Mouse (Mus musculus): ENCODE data around the gene Atp5h. TPM values are rescaled to one million over a fixed set of nuclear protein-coding genes. Genes with fewer than 3 reads are reported as not detected.

Gene Atp5h
- polyA plus RNA-seq, 1 experiment = 521 TPM

DNA sequence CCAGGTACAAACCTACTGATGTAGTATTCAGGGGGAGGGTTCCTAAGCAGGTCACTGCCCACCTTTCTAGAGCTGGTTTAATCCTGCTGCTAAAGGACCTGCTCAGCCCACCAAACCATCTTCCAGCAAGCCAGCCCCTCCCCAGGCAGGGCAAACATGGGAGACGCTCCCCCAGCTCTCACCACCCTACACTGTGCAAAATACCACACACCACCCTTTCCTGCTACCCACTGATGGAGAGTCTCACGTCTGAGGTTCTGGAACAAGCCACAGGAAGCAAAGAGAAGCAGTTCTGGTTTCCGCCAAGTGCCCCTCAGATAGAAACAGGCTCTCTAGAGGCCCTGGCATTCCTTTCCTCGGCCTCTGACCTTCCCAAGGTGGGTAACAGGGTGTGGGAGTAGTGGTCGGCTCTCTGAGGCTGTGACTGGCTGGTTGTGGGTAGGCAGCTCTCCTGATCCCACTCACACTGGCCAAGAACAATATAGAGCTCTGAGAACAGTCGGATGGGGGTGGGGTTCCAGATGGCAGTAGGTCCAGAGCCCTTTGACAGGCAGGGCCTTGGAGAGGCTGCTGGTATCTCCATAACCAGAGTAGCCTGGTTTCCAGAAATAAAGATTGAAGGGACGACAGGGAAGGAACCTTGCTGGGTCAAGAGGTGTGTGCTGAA is 53.6 kb downstream of the Atp5h start:
- 8% methylated on average over 7 of the region's 7 CpGs for WGBS
- no peak for TF ChIP-seq CTCF (IDR thresholded peaks at IDR 0.05; ENCODE audit: control insufficient read depth, insufficient read depth, low read length)
- no peak for TF ChIP-seq POLR2A (IDR thresholded peaks at IDR 0.05; ENCODE audit: borderline replicate concordance, control insufficient read depth, low read depth, low read length)
- H3K4me3 ChIP-seq (replicated peaks; ENCODE audit: control insufficient read depth, low read depth, low read length) = no peak overlapping the region
- H3K4me1 ChIP-seq (ENCODE audit: control insufficient read depth, insufficient read depth, low read length) = no peaks in the 10 kb centered on the region; the same call in 1 of the 2 replicates
- H3K27ac ChIP-seq (ENCODE audit: control insufficient read depth, insufficient read depth, low read depth, low read length, poor library complexity) = no peak overlapping the region

Other genes with a start within 250 kb of the Atp5h start
- gene Tmem104, start 232.5 kb downstream of the Atp5h start, polyA plus RNA-seq (2011; ENCODE audit: insufficient read depth, insufficient read length, low replicate concordance, missing spikeins) = 3.1 and 5.8 TPM in 2 replicates
- gene Nat9, start 232.1 kb downstream of the Atp5h start, polyA plus RNA-seq (2011; ENCODE audit: insufficient read depth, insufficient read length, low replicate concordance, missing spikeins) = 19.4 and 24.2 TPM in 2 replicates
- gene Grin2c, start 152.7 kb downstream of the Atp5h start, polyA plus RNA-seq (2011; ENCODE audit: insufficient read depth, insufficient read length, low replicate concordance, missing spikeins) = not detected in 2 replicates
- 9.9 and 21.2 TPM in 2 replicates for gene Fdxr, start 142.9 kb downstream of the Atp5h start, polyA plus RNA-seq (2011; ENCODE audit: insufficient read depth, insufficient read length, low replicate concordance, missing spikeins)
- 0.77 and 1.4 TPM in 2 replicates for gene Fads6, start 122.3 kb downstream of the Atp5h start, polyA plus RNA-seq (2011; ENCODE audit: insufficient read depth, insufficient read length, low replicate concordance, missing spikeins)
- not detected in 2 replicates for gene Otop2, start 112.8 kb downstream of the Atp5h start, polyA plus RNA-seq (2011; ENCODE audit: insufficient read depth, insufficient read length, low replicate concordance, missing spikeins)
- gene Ush1g, start 97.9 kb downstream of the Atp5h start, polyA plus RNA-seq (2011; ENCODE audit: insufficient read depth, insufficient read length, low replicate concordance, missing spikeins) = 0.29 TPM in 1 of 2 replicates, not detected in the other
- not detected in 2 replicates for gene Otop3, start 85.2 kb downstream of the Atp5h start, polyA plus RNA-seq (2011; ENCODE audit: insufficient read depth, insufficient read length, low replicate concordance, missing spikeins)
- gene Hid1, start 52.2 kb downstream of the Atp5h start, polyA plus RNA-seq (2011; ENCODE audit: insufficient read depth, insufficient read length, low replicate concordance, missing spikeins) = 3.4 and 4.3 TPM in 2 replicates
- 1.4 and 3.1 TPM in 2 replicates for gene Cdr2l, start 38.0 kb downstream of the Atp5h start, polyA plus RNA-seq (2011; ENCODE audit: insufficient read depth, insufficient read length, low replicate concordance, missing spikeins)
- gene Mrpl58, start 16.2 kb downstream of the Atp5h start, polyA plus RNA-seq (2011; ENCODE audit: insufficient read depth, insufficient read length, low replicate concordance, missing spikeins) = 31.1 and 51.9 TPM in 2 replicates
- gene Kctd2, start 166 bp upstream of the Atp5h start, polyA plus RNA-seq (2011; ENCODE audit: insufficient read depth, insufficient read length, low replicate concordance, missing spikeins) = 14.0 and 32.4 TPM in 2 replicates
- not detected in 2 replicates for gene Trim80, start 20.6 kb upstream of the Atp5h start, polyA plus RNA-seq (2011; ENCODE audit: insufficient read depth, insufficient read length, low replicate concordance, missing spikeins)
- 1.8 TPM in 1 of 2 replicates, not detected in the other for gene Slc16a5, start 42.5 kb upstream of the Atp5h start, polyA plus RNA-seq (2011; ENCODE audit: insufficient read depth, insufficient read length, low replicate concordance, missing spikeins)
- gene Armc7, start 55.7 kb upstream of the Atp5h start, polyA plus RNA-seq (2011; ENCODE audit: insufficient read depth, insufficient read length, low replicate concordance, missing spikeins) = 4.4 and 18.7 TPM in 2 replicates
- gene Nt5c, start 71.9 kb upstream of the Atp5h start, polyA plus RNA-seq (2011; ENCODE audit: insufficient read depth, insufficient read length, low replicate concordance, missing spikeins) = 47.5 and 56.4 TPM in 2 replicates
- gene Jpt1, start 94.4 kb upstream of the Atp5h start, polyA plus RNA-seq (2011; ENCODE audit: insufficient read depth, insufficient read length, low replicate concordance, missing spikeins) = 106 and 149 TPM in 2 replicates
- gene Sumo2, start 116.3 kb upstream of the Atp5h start, polyA plus RNA-seq (2011; ENCODE audit: insufficient read depth, insufficient read length, low replicate concordance, missing spikeins) = 188 and 202 TPM in 2 replicates
- 111 and 163 TPM in 2 replicates for gene Nup85, start 144.5 kb upstream of the Atp5h start, polyA plus RNA-seq (2011; ENCODE audit: insufficient read depth, insufficient read length, low replicate concordance, missing spikeins)
- 19.3 and 26.7 TPM in 2 replicates for gene Mrps7, start 184.0 kb upstream of the Atp5h start, polyA plus RNA-seq (2011; ENCODE audit: insufficient read depth, insufficient read length, low replicate concordance, missing spikeins)
- 41.5 and 69.6 TPM in 2 replicates for gene Gga3, start 184.1 kb upstream of the Atp5h start, polyA plus RNA-seq (2011; ENCODE audit: insufficient read depth, insufficient read length, low replicate concordance, missing spikeins)
- gene Mif4gd, start 193.0 kb upstream of the Atp5h start, polyA plus RNA-seq (2011; ENCODE audit: insufficient read depth, insufficient read length, low replicate concordance, missing spikeins) = 65.8 and 86.0 TPM in 2 replicates
- gene Slc25a19, start 208.3 kb upstream of the Atp5h start, polyA plus RNA-seq (2011; ENCODE audit: insufficient read depth, insufficient read length, low replicate concordance, missing spikeins) = 9.3 and 23.0 TPM in 2 replicates

All from bone marrow, adult 2 months (tissue).